Mouse (Mus musculus): ENCODE measurements at regions not wholly inside any gene's neighbourhood (a gene's known extent, or its start where the extent isn't known, plus 50 kb on each side); places are given as distances from the start of the nearest gene placed in this dataset.

DNA sequence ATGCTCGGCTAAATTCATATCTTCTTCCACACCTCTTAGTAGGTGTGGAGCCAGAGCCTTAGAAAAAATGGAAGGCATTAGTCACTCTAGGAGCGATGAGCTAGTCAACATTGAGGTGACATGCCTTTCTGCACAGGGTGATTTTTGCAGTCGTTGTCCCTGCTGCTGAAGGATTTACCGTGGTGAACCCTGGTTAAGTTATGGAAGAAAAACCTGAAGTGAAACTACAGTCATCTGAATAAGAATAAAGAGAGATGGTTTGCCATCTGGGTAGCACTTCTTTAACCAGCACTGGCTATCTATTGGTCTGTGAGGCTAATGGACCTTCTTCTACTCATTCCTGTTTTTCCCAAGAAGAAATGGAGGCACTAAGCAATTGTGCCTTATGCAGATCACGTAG is 198.1 kb upstream of the Tle4 start:
- no peak for DNase-seq (ENCODE audit: low read depth, low spot score)

DNA sequence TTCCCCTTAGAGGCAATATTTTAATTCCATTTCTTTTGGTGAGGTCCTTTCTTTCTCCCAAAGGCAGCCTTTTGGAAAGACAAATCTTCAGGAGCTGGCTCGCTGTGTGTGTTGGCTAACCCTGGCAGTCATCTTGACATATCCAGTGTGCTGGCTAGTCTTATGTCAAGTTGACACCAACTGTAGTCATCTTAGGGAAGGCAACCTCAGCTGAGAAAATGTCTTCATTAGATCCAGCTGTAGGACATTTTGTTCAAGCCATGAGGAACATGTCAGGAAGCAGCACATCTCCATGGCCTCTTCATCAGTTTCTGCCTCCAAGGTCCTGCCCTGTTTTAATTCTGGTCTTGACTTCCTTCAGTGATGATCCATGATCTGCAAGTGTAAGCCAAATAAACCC is 192.1 kb upstream of the Tle4 start:
- no peak for DNase-seq (ENCODE audit: low read depth, low spot score)

DNA sequence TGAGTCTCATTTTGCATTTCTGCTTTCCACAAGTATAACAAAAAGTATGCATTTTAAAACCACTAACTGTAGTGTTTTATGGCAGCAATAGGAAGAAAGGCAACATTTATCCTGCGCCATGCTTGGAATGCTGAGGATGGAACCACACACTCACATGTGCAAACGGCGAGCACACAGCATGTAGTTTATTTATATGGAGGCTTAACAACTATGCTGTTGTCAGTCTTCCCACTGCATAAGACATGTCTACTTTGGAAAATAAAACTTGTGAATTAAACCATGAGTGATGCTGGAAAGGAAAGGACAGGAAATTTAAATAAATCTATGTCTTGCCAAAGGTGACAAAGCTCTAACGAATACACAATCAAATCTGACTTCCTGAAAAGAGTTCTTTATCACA is 190.8 kb upstream of the Tle4 start:
- no peak for DNase-seq (ENCODE audit: low read depth, low spot score)

DNA sequence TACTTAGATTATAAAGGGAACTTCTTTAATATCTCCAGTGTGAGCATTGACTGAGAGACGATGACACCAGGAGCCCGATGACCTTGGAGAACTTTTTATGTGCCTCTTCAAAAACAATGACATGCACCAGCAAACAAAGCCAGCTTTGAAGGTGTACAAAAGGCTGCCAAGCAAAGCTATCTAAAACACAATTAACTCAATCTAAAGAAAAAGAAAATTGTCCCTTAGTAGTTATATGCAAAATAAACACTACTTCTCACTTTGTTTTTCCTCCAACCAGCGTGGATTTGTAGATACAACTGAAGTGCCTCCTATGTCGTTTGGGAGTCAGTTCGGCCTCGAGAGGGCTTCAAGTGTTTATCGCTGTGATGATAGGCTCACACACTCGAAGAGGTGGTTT is 189.0 kb upstream of the Tle4 start:
- no peak for DNase-seq (ENCODE audit: low read depth, low spot score)

DNA sequence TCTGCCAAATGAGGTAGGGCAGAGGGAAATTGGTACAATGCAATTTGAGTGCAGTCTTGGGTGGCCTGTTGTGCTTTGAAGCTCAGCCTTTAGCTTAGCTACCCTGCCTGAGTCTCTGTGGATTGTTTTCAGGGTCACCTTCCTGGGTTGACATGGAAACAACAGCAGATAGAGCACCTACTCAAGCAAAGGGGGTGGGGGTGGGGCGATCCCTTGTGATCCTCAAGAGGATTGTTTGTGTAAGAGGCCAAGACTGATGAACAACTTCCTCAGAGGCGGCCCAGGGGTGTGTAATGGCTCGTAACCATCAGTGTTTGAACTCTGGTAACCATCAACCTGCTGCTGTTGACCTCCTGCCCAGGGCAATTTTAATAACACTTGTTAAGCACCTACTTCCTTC is 187.8 kb upstream of the Tle4 start:
- no peak for DNase-seq (ENCODE audit: low read depth, low spot score)

DNA sequence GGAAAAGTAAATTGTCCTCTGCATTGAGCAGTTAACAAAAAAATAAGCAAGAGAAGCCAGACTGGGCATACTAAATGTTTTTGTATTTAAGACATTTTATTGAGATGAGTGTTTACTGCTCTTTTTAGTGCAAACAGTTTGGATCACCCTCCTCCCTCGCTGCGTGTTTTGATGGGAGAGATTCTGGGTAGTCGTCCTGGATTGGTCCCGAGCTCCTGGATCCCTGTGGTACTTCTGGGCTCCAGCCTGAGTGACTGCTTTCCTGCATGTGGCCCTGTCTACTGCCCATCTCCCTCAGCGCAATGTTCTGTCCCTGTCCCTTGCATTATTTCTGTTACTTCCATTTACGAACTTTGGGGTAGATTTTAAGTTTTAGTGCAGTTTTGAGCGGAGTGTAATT is 179.9 kb upstream of the Tle4 start:
- no peak for DNase-seq (ENCODE audit: low read depth, low spot score)

DNA sequence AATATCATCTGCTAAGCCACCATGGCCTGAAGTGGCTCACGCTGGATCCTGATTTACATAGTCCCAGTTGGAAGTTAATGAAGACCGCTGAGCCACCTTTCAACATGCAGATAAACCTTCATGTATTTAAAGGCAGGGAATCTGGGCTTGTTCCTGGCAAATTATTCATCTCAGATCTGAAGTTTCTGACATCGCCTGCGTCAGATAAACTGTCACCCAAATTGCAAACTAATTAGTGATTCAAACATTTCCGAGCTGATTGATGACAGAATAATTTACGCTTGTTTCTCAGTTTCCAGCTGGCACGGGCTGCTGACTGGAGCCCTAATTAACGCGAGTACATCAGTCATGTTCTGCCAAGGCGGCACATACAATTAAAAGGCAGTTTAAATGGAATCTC is 179.3 kb upstream of the Tle4 start:
- DNase-seq (ENCODE audit: low read depth, low spot score): peak; percentile 57

DNA sequence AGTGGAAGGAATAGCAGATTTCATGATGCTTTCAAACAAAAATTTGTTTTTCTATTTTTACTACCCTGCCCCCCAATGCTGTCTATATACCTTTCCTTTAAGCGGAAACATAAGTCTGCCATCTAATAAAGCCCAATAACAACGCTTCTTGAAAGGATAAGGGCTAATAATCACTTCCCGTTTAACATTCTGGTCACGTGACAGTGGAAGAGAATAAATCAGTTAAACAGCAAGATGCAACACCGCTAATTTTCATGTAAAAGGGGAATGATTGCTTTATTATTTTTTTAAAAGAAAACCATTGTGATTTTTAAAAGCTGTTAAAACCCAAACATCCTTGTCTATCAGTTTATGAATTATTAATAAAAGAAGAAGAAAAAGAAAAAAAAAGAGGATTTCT is 178.9 kb upstream of the Tle4 start:
- no peak for DNase-seq (ENCODE audit: low read depth, low spot score)

DNA sequence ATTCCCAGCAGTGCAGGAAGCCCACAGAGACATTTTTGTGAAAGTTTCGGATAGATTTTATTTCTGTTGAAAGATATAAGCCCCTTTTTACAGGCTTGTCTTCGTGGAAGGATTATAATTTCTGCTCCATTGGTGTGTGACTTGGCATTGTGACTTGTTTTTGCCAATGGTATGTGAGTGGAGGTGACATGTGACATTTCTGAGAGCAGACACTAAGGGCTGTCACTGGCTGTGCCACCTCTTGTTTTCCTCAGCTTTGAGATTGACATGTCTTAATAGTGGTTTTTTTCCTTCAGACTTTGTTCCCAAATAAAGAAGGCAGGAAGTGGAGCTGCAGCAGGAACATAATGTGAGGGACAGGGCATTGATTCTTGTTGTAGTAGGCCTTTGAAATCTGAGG is 174.9 kb upstream of the Tle4 start:
- DNase-seq (ENCODE audit: low read depth, low spot score): no peak

DNA sequence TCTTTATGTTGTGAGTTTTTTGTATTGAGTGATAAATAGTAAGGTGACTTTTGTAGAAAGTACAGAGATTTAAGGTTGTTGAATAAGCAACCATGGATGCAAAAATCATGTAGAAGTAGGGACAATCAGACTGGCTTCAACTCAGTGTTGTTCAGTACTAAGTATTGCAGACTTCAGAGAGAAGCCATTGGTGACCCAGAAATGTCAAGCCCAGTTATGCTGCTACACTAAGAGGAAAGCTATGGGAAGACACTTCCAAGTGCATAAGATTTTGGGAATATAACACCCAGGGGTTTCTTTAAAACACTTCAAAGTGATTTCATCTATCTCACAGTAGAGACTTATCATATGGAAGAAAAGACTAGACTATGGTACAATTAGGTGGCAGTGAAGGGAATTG is 154.8 kb upstream of the Tle4 start:
- DNase-seq (ENCODE audit: low read depth, low spot score): no peak

DNA sequence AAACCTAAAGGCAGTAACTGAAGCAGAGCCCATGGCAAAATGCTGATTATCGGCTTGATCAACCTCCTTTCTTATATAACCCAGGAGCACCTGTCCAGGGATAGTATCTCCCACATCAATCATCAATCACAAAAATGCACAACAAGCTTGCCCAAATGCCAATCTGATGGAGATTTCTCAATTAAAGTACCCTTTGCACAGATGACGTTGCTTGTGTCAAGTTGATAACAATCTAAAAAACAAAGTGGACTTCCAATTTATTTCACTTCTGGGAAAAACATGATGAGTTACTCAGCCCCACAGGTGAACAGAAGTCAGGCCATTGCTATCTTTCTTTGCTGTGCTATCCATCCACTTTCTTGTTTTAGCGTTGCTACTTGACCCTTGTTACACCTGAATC is 144.5 kb upstream of the Tle4 start:
- DNase-seq (ENCODE audit: low read depth, low spot score): no peak

DNA sequence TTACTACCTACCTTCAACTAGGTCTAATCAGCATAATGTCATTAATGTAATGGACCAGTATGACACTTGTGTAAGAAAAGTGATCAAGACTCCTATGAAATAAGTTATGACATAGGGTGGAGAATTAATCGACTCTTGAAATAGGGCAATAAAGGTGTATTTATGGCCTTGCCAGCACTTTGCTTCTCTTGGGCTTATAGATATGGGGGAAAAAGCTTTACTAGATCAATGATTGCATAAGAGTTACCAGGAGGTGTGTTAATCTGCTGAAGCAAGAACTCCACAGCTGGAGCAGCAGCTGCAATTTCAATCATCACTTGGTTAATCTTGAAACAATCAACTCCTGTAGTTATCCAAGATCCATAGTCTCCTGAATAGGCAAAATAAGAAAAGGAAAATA is 143.1 kb upstream of the Tle4 start:
- DNase-seq (ENCODE audit: low read depth, low spot score): no peak

DNA sequence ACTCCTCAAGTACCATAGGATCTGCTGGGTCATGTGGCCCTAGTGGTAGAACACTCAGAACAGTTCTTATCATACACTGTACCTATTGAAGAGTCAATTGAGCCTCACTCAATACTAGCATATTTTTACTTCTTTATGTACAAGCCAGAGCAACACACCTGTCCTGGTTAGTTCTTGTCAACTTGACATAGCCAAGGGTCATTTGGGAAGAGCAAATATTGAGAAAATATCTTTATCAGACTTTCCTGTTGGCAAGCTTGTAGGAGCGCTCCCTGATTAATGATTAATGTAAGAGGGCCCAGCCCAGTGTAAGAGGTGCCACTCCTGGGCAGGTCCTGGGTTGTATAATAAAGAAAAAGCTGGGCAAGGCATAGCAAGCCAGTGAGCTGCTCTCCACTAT is 142.3 kb upstream of the Tle4 start:
- no peak for DNase-seq (ENCODE audit: low read depth, low spot score)

DNA sequence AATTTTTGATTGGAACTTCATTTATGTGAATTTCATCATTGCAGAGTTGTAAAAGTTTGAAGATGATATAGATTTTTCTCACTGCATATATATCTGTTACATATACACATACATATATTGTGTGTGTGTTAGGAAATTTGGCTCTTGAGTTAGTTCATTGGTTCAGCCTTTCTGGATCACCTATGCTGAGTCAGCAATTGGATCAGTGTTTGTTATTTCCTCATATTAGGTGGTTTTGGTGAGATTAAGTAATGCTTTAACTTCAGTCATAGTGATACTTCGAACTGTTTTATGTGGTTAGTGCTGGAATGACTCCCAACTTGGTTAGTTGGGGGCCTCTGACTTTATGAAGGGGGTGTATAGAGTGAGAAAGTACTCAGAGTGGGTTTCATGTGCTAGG is 138.7 kb upstream of the Tle4 start:
- DNase-seq (ENCODE audit: low read depth, low spot score): no peak

DNA sequence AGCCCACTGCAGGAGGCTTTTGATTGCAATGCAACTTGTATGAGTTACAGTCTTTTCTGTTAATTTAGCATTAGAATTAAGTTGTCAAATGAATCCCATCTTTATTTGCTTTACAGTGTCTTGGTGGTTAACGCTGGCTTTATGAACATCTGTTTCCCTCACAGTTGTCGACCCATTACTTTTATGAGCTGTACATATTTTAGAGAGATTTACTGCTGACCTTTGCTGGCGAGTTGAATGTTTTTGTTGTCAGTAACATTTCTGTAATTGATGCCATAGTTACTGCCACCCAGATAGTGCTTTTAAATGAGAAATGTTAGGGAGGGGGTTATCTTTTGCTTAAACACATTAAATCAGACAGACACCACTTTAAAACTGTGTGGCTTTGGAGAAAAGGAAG is 127.5 kb upstream of the Tle4 start:
- no peak for DNase-seq (ENCODE audit: low read depth, low spot score)

DNA sequence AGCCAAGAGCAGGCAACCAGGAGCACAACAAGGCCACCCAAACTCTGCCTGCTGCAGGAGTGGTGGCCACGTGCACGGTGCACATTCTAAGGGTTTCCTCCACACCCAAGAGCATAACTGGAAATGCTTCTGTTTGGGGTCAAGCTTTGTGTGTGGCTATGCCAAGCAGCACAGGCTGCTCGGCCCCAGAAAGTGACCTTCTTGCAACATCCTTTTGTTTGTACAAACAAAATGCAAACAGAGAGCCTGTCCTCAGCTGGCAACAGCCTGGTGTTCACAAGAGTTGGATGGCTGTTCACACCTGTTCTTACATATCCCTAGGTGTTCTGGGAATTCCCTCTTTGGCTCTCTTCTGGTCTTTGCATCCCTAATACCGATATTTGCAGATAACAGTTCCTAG is 126.8 kb upstream of the Tle4 start:
- DNase-seq (ENCODE audit: low read depth, low spot score): no peak

DNA sequence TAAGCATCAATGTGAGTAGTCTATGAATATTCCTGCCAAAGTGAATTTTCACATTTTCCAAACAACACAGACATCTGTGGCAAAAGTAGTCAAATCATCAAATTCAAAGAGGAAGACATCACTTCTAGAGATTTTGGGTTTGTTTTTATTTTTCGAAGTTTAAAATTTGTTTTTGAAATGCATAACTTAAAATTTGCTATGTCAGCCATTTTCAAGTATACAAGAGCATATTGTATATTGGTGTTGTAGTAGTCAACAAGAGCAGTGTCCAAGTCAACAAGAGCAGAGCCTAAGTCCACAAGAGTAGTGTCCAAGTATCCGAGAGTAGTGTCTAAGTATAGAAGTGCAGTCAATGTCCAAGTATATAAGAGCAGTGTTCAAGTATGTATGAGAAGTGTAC is 107.9 kb upstream of the Tle4 start:
- no peak for DNase-seq (ENCODE audit: low read depth, low spot score)

DNA sequence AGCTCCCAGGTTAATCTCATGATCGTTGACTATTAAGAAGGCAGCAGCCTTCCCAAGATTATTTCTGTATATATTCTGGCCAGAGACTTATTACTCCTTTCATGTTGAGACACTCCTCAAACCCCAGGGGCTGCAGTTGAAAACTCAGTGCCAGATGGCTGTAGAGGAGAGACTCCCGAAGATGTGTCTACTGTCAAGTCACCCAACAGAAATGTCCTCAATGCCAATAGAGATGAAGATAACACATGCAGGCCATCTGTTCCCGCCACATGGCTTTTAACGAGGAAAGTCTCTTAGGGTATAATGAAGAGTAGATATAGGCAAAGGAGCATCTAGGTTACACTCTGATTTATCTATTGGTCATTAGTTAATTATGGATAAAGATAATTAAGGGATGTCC is 103.3 kb upstream of the Tle4 start:
- DNase-seq (ENCODE audit: low read depth, low spot score): peak; percentile 6

DNA sequence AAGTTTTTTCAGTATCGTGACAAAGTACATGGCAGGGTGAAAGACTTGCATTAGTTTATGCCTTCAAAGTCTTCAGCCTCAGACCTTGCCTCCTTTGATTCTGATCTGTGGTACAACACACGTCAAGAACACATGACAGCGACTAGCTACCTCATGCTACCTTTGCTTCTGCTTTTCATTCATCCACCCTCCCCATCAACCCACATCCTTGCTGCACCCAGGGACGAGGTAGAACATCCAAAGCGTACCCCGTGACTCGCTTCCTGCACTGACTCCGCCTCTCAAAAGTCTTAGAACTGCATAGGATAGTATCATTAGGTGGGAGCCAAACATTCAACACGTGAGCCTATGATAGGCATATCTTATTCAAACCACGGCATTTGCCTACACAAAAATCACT is 97.5 kb upstream of the Tle4 start:
- DNase-seq (ENCODE audit: low read depth, low spot score): no peak

DNA sequence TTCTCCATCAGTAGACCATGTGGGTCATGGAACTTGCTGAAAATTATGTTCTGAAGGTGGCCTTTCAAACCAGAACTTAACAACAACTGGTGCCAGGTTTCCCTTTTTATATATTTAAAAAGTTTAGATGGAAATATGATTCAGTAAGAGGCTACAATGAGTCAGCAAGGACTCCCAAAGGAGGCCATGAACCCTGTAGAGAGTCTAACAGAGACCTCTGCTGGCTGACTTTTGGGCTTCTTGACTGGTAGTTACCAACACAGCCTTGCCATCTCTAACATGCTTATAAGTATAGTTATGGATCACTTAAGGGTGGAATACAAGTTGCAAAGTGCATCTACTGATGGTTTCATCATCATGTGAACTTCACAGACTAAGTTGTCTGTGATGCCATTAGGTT is 94.3 kb upstream of the Tle4 start:
- DNase-seq (ENCODE audit: low read depth, low spot score): peak; percentile 16

DNA sequence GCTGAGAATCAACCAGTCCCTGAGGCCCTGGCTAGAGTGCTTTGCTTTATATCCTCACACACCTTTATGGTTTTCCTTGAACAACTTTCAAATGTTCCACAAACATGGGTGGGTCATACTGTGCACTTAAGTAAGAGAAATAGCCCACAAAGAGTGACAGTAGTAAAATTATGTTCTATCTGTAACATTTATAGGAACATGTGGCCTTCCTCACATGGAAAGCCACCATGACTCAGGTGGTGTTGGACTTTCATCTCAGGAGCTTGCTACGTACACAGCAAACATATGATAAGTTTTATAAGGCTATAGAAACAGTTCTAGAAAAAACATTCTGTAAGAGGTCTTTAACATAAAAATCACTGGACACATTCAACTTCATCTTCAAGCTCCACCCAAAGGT is 87.8 kb upstream of the Tle4 start:
- no peak for DNase-seq (ENCODE audit: low read depth, low spot score)

DNA sequence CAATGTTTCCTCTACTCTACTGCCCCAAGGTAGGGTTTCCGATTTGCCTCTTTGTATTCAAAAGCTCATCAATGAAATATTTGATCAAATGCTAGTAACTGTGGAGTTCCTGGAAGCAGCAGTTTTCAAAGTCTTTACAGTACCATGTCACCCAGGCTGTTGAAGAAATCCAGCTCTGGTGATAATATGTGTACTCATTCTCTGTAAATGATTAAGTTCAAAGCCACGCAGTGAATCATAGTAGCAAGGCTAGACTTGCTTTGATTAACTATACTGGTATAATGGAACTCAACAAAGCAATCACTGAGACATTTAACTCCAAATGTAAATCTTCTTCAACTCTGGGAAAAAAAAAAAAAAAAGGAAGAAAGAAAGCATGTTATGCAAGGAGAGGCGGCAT is 86.8 kb upstream of the Tle4 start:
- no peak for DNase-seq (ENCODE audit: low read depth, low spot score)

DNA sequence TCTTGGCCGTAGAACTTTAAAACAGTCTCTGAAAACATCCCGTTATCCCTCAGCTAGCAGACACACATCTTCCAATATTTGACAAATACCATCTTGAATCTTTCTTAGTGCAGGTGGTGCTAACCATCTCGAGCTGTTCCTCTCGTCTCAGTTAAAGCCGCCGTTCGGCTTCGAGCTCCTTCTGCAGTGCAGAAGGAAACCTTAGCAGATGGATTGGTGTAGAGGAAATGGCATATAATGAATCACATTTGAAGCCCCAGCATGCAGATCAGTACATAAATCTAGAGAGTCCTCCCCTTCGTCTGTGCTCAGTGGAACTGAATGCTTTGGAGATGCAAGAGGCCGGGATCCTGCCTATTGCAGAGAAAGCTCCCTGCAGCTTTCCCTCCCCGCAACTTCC is 83.5 kb upstream of the Tle4 start:
- DNase-seq (ENCODE audit: low read depth, low spot score): peak; percentile 46

DNA sequence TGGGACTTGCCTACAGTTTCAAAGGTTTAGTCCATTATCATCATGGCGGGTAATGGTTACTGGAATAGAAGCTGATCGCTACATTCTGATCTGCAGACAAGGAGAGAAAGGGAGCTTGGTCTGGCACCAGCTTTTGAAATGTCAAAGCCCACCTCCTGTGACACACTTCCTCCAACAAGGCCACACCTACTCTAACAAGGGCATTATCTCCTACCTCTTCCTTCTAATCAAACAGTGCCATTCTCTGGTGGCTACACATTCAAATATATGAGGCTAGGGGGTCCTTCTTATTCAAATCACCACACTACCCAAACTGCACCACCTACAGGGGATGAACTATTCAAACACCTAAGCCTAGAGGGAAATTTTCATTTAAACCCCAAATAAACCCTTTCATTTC is 81.9 kb upstream of the Tle4 start:
- no peak for DNase-seq (ENCODE audit: low read depth, low spot score)

DNA sequence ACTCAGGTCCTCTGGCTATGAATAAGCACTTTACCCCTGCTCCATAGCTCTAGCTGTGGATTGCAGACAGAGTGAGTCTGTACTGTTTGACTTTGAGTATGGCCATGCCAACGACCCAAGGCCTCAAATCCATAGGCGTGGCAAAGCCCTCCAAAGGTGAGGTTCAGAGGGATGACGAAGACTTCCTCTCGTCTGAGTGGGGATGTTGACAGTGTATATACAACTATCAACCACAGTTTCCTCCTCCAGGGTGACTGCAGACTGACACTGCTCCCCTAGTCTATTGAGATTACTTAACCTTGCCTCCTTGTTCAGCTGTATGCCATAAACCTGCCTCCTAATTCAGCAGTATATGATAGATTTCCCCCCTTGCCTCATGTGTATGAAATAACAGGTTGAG is 80.7 kb upstream of the Tle4 start:
- no peak for DNase-seq (ENCODE audit: low read depth, low spot score)

Measured in brain, adult 2 months (tissue).